Mouse (Mus musculus) urinary bladder, postnatal 4 days (tissue): ENCODE data around the gene Rgr.

Source experiments
- DNase-seq, 2 experiments: peaks; one replicate each; pipeline ENCODE4 v3.0.0; 2021 to 2022; ENCODE audit warnings: low spot score in 2 of 2

Rgr gene

GRCm38 (mm10) chr14:37048914-37049410 is at the start of gene Rgr:
Gene Rgr, minus strand, starts transcription at chr14:37048964.
- no peak for DNase-seq

- DNase-seq = no peak
Observed at GRCm38 (mm10) chr14:37097956-37098530, 49.3 kb upstream of the Rgr start, which contains the start of gene Cdhr1. Gene Cdhr1, minus strand, starts transcription at chr14:37098347.

- DNase-seq = no peak
Observed at GRCm38 (mm10) chr14:37095556-37095955, 46.8 kb upstream of the Rgr start.

- no peak for DNase-seq
Observed at GRCm38 (mm10) chr14:37094436-37094835, 45.7 kb upstream of the Rgr start.

- no peak for DNase-seq
Observed at GRCm38 (mm10) chr14:37083755-37084154, 35.0 kb upstream of the Rgr start.

GRCm38 (mm10) chr14:37080724-37081123 is 32.0 kb upstream of the Rgr start:
- DNase-seq = no peak

GRCm38 (mm10) chr14:37068516-37068915 is 19.8 kb upstream of the Rgr start:
- DNase-seq = peak; percentile 27 to 75

- DNase-seq = no peak
Observed at GRCm38 (mm10) chr14:37067629-37068028, 18.9 kb upstream of the Rgr start, which contains the start of gene Lrit2. Gene Lrit2, plus strand, starts transcription at chr14:37067929.

GRCm38 (mm10) chr14:37066636-37067035 is 17.9 kb upstream of the Rgr start:
- no peak for DNase-seq

GRCm38 (mm10) chr14:37064849-37065248 is 16.1 kb upstream of the Rgr start:
- DNase-seq = no peak

GRCm38 (mm10) chr14:37034432-37034831 is 14.3 kb downstream of the Rgr start:
- DNase-seq = no peak

- DNase-seq = peak; percentile 26 to 71
Observed at GRCm38 (mm10) chr14:37033241-37033640, 15.5 kb downstream of the Rgr start.

GRCm38 (mm10) chr14:37032481-37033104 is 16.2 kb downstream of the Rgr start:
- DNase-seq = no peak

GRCm38 (mm10) chr14:37028555-37028954 is 20.2 kb downstream of the Rgr start:
- DNase-seq = no peak

GRCm38 (mm10) chr14:37027951-37028350 is 20.8 kb downstream of the Rgr start:
- DNase-seq = no peak

GRCm38 (mm10) chr14:37027248-37027933 is 21.4 kb downstream of the Rgr start:
- no peak for DNase-seq

GRCm38 (mm10) chr14:37015894-37016293 is 32.9 kb downstream of the Rgr start:
- no peak for DNase-seq

- no peak for DNase-seq
Observed at GRCm38 (mm10) chr14:37013644-37014043, 35.1 kb downstream of the Rgr start.

GRCm38 (mm10) chr14:37009686-37010085 is 39.1 kb downstream of the Rgr start:
- no peak for DNase-seq

- DNase-seq = no peak
Observed at GRCm38 (mm10) chr14:37006489-37006888, 42.3 kb downstream of the Rgr start.

- no peak for DNase-seq
Observed at GRCm38 (mm10) chr14:37005865-37006264, 42.9 kb downstream of the Rgr start.

- no peak for DNase-seq
Observed at GRCm38 (mm10) chr14:37003431-37004095, 45.2 kb downstream of the Rgr start.
